Mouse (Mus musculus): ENCODE data around the gene Wdtc1.

- TF ChIP-seq CTCF (IDR thresholded peaks at IDR 0.05; ENCODE audit: borderline replicate concordance, extremely low read depth, insufficient read depth, insufficient read length), result no peak
- TF ChIP-seq POLR2A (IDR thresholded peaks at IDR 0.05; ENCODE audit: borderline replicate concordance, extremely low read depth, insufficient read depth, insufficient read length, poor library complexity, severe bottlenecking), result no peak
These were observed 44.0 kb upstream of the Wdtc1 start for GRCm38 (mm10) chr4:133397299-133397698.

All from brain, embryonic 14.5 days (tissue).